Mouse (Mus musculus) embryonic fibroblast, embryonic 13.5 days (primary cell): ENCODE results near the gene Prr12. TPM values are rescaled to one million over a fixed set of nuclear protein-coding genes. Genes with fewer than 3 reads are reported as not detected.
A peak's percentile ranks its signal among the peaks of the same experiment; 100 is the strongest.
"Not testable (repeated sequence)": the region's sequence is repeated elsewhere in the genome, so short reads cannot be mapped to it uniquely, and the experiment has no call there.

Source experiments
- H3K27ac ChIP-seq: 2 replicates; pipeline ENCODE4 v1.5.1; 2012; ENCODE audit warnings: low read length, control low read depth, inconsistent platforms; ENCODE audit not compliant: insufficient read depth
- H3K4me1 ChIP-seq: 2 replicates; pipeline ENCODE4 v1.6.1; 2011; ENCODE audit warnings: low read length; ENCODE audit not compliant: control insufficient read depth, insufficient read depth
- H3K4me3 ChIP-seq: 2 replicates; pipeline ENCODE4 v1.5.1; 2011; ENCODE audit warnings: mild to moderate bottlenecking, control low read depth, low read length; ENCODE audit not compliant: insufficient read depth
- CTCF ChIP-seq: IDR thresholded peaks from 2 replicates; pipeline ENCODE4 v1.5.1; 2011; ENCODE audit warnings: mild to moderate bottlenecking, control low read depth, low read length, moderate library complexity, borderline replicate concordance; ENCODE audit not compliant: insufficient read depth
- POLR2A ChIP-seq: IDR thresholded peaks from 2 replicates; pipeline ENCODE4 v1.6.1; 2011; ENCODE audit warnings: low read depth, mild to moderate bottlenecking, control low read depth, low read length, moderate library complexity
- polyA plus RNA-seq: library from polyadenylated mRNA; stranded (reverse); fragments of >200 nt; gene quantifications from 2 replicates; pipeline ENCODE4 v1.2.4, GENCODE M21; 2011; ENCODE audit warnings: low read depth; ENCODE audit not compliant: missing spikeins, insufficient read length

The Prr12 gene
- polyA plus RNA-seq = 15.4 and 16.9 TPM in 2 replicates

GRCm38 (mm10) chr7:45052862-45053116 is at the start of gene Prr12:
Gene Prr12 (minus strand): TSS chr7:45052881.
- H3K27ac ChIP-seq = peak within 1 kb of the TSS; percentile 97
- no peaks in the 10 kb centered on the region for H3K4me1 ChIP-seq
- no peak for TF ChIP-seq POLR2A
- TF ChIP-seq CTCF = no peak
- peak within 1 kb of the TSS; percentile 77 for H3K4me3 ChIP-seq

GRCm38 (mm10) chr7:45102441-45102840 is 49.8 kb upstream of the Prr12 start:
- Histone ChIP-seq H3K4me3 (no peak overlapping the region), H3K27ac (no peak overlapping the region), H3K4me1 (no peaks in the 10 kb centered on the region)
- TF ChIP-seq CTCF = no peak
- TF ChIP-seq POLR2A = no peak

GRCm38 (mm10) chr7:45100046-45100445 is 47.4 kb upstream of the Prr12 start:
- TF ChIP-seq POLR2A (no peak), CTCF (no peak)
- Histone ChIP-seq H3K4me1 (no peaks in the 10 kb centered on the region), H3K27ac (no peak overlapping the region), H3K4me3 (no peak overlapping the region)

GRCm38 (mm10) chr7:45098541-45099240 is 46.0 kb upstream of the Prr12 start:
- TF ChIP-seq POLR2A = no peak
- TF ChIP-seq CTCF = no peak

GRCm38 (mm10) chr7:45097479-45097878 is 44.8 kb upstream of the Prr12 start:
- TF ChIP-seq POLR2A = no peak
- no peak for TF ChIP-seq CTCF
- H3K4me1 ChIP-seq = peaks cover 5% of the 10 kb centered on the region; the same call in 1 of the 2 replicates
- no peak overlapping the region for H3K4me3 ChIP-seq
- H3K27ac ChIP-seq = no peak overlapping the region

More at GRCm38 (mm10) chr7:45098541-45099240, 46.0 kb upstream of the Prr12 start:
- Histone ChIP-seq H3K27ac (no peak overlapping the region), H3K4me1 (no peaks in the 10 kb centered on the region), H3K4me3 (no peak overlapping the region)

GRCm38 (mm10) chr7:45095965-45096364 is 43.3 kb upstream of the Prr12 start:
- not testable (repeated sequence) for H3K4me1 ChIP-seq, H3K27ac ChIP-seq, H3K4me3 ChIP-seq

GRCm38 (mm10) chr7:45095367-45095766 is 42.7 kb upstream of the Prr12 start:
- TF ChIP-seq CTCF (no peak), POLR2A (no peak)
- H3K4me1 ChIP-seq = peaks cover 5% of the 10 kb centered on the region; the same call in 1 of the 2 replicates
- no peak overlapping the region for H3K27ac ChIP-seq
- H3K4me3 ChIP-seq = no peak overlapping the region

GRCm38 (mm10) chr7:45094121-45094520 is 41.4 kb upstream of the Prr12 start:
- Histone ChIP-seq H3K27ac (no peak overlapping the region), H3K4me3 (no peak overlapping the region), H3K4me1 (peaks cover 5% of the 10 kb centered on the region; the same call in 1 of the 2 replicates)
- TF ChIP-seq POLR2A (no peak), CTCF (no peak)

GRCm38 (mm10) chr7:45093516-45093905 is 40.8 kb upstream of the Prr12 start:
- no peak overlapping the region for H3K4me3 ChIP-seq
- peaks cover 5% of the 10 kb centered on the region; the same call in 1 of the 2 replicates for H3K4me1 ChIP-seq
- no peak overlapping the region for H3K27ac ChIP-seq
- TF ChIP-seq CTCF (no peak), POLR2A (no peak)

GRCm38 (mm10) chr7:45092828-45093515 is 40.3 kb upstream of the Prr12 start:
- Histone ChIP-seq H3K4me3 (no peak overlapping the region), H3K4me1 (peaks cover 5% of the 10 kb centered on the region; the same call in 1 of the 2 replicates), H3K27ac (0 out of 2 replicates have a peak overlapping the region, but pooled peaks have one; percentile 35)
- TF ChIP-seq CTCF = no peak
- no peak; the same call in 1 of the 2 replicates for TF ChIP-seq POLR2A
